Mouse (Mus musculus) kidney, adult 2 months (tissue): Measurements from ENCODE around the gene Zfp941. TPM values are rescaled to one million over a fixed set of nuclear protein-coding genes. Genes with fewer than 3 reads are reported as not detected.
A peak's percentile ranks its signal among the peaks of the same experiment; 100 is the strongest.

Experiments
- DNase-seq: peaks from one replicate; pipeline ENCODE4 v3.0.0; 2021
- H3K27ac ChIP-seq: fragments of 200-500 bp; 2 replicates; pipeline ENCODE4 v1.5.1; 2012; ENCODE audit warnings: low read depth, low read length, control low read depth, inconsistent platforms; ENCODE audit not compliant: insufficient read depth
- H3K27me3 ChIP-seq: fragments of 200-500 bp; replicated peaks from 2 replicates; pipeline ENCODE4 v1.6.1; 2012; ENCODE audit warnings: mild to moderate bottlenecking, moderate library complexity, low read length, inconsistent platforms; ENCODE audit not compliant: control insufficient read depth, insufficient read depth
- H3K36me3 ChIP-seq: fragments of 200-500 bp; 2 replicates; pipeline ENCODE4 v1.6.1; 2012; ENCODE audit warnings: mild to moderate bottlenecking, moderate library complexity, low read length, inconsistent platforms; ENCODE audit not compliant: control insufficient read depth, insufficient read depth
- H3K4me1 ChIP-seq: fragments of 200-500 bp; 2 replicates; pipeline ENCODE4 v1.6.1; 2011; ENCODE audit warnings: low read length; ENCODE audit not compliant: control insufficient read depth, insufficient read depth
- H3K4me3 ChIP-seq: fragments of 200-500 bp; 2 replicates; pipeline ENCODE4 v1.5.1; 2011; ENCODE audit warnings: mild to moderate bottlenecking, low read depth, low read length, control low read depth; ENCODE audit not compliant: insufficient read depth
- CTCF ChIP-seq: fragments of 200-500 bp; conservative IDR thresholded peaks from 2 replicates; pipeline ENCODE4 v1.5.1; 2011; ENCODE audit warnings: low read depth, mild to moderate bottlenecking, control low read depth, low read length, moderate library complexity, mixed read lengths; ENCODE audit not compliant: insufficient read depth, insufficient read length
- POLR2A ChIP-seq: fragments of 200-500 bp; IDR thresholded peaks from one replicate; pipeline ENCODE4 v1.6.1; 2011; ENCODE audit warnings: low read depth, low read length, control low read depth
- WGBS: fragments of 180-500 bp; shearing (Covaris S2); methylation state at CpG from one replicate; pipeline ENCODE4 v1.1.7; 2018; 5-methylcytosine and 5-hydroxymethylcytosine counted together
- polyA plus RNA-seq: library from polyadenylated mRNA; depleted of rRNA; stranded (reverse); fragments of >200 nt; gene quantifications from 2 replicates; pipeline ENCODE4 v1.2.3, GENCODE M21; 2012; rRNA removed

The Zfp941 gene
- 0.33 and 1.0 TPM in 2 replicates for polyA plus RNA-seq

GRCm38 (mm10) chr7:140821653-140822329, at the start of gene Zfp941:
TSS of gene Zfp941 (minus strand) at chr7:140822178.
- DNase-seq = peak; percentile 70
- no peak for TF ChIP-seq CTCF
- TF ChIP-seq POLR2A = no peak
- Histone ChIP-seq H3K4me3 (peak within 1 kb of the TSS; percentile 67), H3K27ac (no peak within 1 kb of the TSS), H3K27me3 (no peaks in the 10 kb centered on the region), H3K36me3 (no peaks in the 10 kb centered on the region), H3K4me1 (peaks cover 3% of the 10 kb centered on the region; the same call in 1 of the 2 replicates)
- 3% methylated on average over 21 of the region's 21 CpGs for WGBS

DNA sequence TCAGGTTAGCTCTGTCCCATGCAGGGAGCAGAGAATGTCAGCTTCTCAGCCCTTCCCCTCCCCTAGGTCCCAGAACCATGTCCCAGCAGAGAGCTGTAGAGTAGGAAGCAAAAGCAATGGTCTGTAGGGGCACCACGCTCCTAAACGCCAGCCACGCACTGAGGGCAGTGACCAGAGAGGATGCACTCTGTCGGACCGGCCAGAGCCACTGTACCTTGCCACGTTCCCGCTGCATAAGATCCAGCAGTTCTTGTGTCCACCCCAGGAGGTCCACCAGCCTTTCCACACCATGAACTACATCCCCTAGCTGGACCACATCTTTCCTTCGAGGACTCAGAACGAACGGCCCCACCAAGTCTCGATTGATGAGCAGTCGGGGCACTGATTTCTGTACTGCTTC, 42.8 kb upstream of the Zfp941 start:
- peaks cover 2% of the 10 kb centered on the region; the same call in 1 of the 2 replicates for H3K36me3 ChIP-seq
- H3K4me3 ChIP-seq = no peak overlapping the region
- H3K27me3 ChIP-seq = no peaks in the 10 kb centered on the region
- no peak overlapping the region for H3K27ac ChIP-seq
- no peaks in the 10 kb centered on the region for H3K4me1 ChIP-seq
- no peak for TF ChIP-seq POLR2A
- TF ChIP-seq CTCF = no peak
- 86% methylated on average over 12 of the region's 12 CpGs for WGBS
- no peak for DNase-seq

GRCm38 (mm10) chr7:140860728-140861127, 38.8 kb upstream of the Zfp941 start:
- Histone ChIP-seq H3K27ac (no peak overlapping the region), H3K27me3 (no peaks in the 10 kb centered on the region), H3K4me1 (peaks cover 6% of the 10 kb centered on the region; the same call in 1 of the 2 replicates), H3K4me3 (no peak overlapping the region), H3K36me3 (peaks cover 2% of the 10 kb centered on the region; the same call in 1 of the 2 replicates)
- DNase-seq = no peak
- WGBS = 86% methylated on average over 5 of the region's 5 CpGs
- no peak for TF ChIP-seq POLR2A
- TF ChIP-seq CTCF = no peak

GRCm38 (mm10) chr7:140859997-140860396, 38.0 kb upstream of the Zfp941 start:
- WGBS = 66% methylated on average over 6 of the region's 6 CpGs
- TF ChIP-seq POLR2A = no peak
- TF ChIP-seq CTCF = no peak
- Histone ChIP-seq H3K27ac (no peak overlapping the region), H3K4me1 (peaks cover 8% of the 10 kb centered on the region; the same call in 1 of the 2 replicates), H3K27me3 (no peaks in the 10 kb centered on the region), H3K4me3 (no peak overlapping the region), H3K36me3 (no peaks in the 10 kb centered on the region; the same call in 1 of the 2 replicates)
- no peak for DNase-seq

DNA sequence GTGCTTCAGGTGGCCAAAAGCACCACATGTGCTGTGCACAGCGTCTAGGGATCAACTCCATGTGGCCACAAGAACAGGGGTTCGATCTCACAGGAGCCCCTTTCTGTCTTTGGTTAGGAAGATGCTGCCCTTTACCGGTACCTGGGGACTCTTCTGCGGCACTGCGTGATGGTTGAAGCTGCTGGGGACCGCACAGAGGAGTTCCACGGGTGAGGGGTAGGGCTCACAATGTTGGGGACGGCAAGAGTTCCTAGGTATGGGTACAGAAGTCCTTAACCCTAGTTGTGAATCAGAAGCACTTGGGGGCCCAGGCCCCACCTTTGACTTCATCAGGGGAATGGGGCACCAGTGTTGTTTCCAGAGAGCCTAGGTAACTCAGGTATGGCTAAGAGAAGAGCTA, 36.8 kb upstream of the Zfp941 start:
- 95% methylated on average over 8 of the region's 8 CpGs for WGBS
- no peak overlapping the region for H3K4me3 ChIP-seq

DNA sequence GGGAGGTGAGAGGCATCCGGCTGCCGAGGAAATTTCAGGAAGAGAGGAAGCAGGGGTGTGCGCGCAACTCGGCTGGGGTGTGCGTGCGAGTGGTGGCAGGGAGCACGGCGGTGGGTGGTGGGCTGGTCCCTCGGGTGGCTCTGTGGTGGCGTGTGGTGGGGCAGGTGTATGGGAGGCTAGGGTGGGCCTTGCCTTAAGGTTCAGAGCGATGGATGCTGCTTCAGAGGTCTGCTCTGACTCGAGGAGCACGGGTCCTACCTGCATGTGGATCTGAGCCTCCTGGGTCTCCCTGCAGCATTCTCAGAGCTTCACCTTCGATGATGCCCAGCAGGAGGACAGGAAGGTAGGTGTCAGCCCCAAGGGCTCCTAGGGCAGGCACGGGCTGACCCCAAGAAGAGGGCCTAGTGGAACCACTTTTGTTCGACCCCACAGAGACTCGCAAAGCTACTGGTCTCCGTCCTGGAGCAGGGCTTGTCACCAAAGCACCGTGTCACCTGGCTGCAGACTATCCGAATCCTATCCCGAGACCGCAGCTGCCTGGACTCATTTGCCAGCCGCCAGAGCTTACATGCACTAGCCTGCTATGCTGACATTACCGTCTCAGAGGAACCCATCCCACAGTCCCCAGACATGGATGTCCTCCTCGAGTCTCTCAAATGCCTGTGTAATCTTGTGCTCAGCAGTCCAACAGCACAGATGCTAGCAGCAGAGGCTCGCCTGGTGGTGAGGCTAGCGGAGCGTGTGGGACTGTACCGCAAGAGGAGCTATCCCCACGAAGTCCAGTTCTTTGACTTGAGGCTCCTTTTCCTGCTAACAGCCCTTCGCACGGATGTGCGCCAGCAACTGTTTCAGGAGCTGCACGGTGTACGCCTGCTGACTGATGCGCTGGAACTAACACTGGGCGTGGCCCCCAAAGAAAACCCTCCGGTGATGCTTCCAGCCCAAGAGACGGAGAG, 35.9 kb upstream of the Zfp941 start, which contains the start of gene Bet1l:
Bet1l (minus strand) TSS at position 28 of the 956 bp plus-strand sequence.
- peak within 1 kb of the TSS; percentile 89 for H3K4me3 ChIP-seq
- 22% methylated on average over 40 of the region's 40 CpGs for WGBS
- H3K27me3 ChIP-seq = no peaks in the 10 kb centered on the region
- no peak for DNase-seq
- peaks cover 11% of the 10 kb centered on the region; the same call in 1 of the 2 replicates for H3K4me1 ChIP-seq
- H3K27ac ChIP-seq = peak within 1 kb of the TSS; percentile 81
- H3K36me3 ChIP-seq = no peaks in the 10 kb centered on the region; the same call in 1 of the 2 replicates
- no peak for TF ChIP-seq POLR2A
- TF ChIP-seq CTCF = no peak

More for the DNA sequence above, 36.8 kb upstream of the Zfp941 start:
- Histone ChIP-seq H3K27ac (no peak overlapping the region), H3K27me3 (no peaks in the 10 kb centered on the region), H3K4me1 (peaks cover 10% of the 10 kb centered on the region; the same call in 1 of the 2 replicates), H3K36me3 (no peaks in the 10 kb centered on the region; the same call in 1 of the 2 replicates)
- TF ChIP-seq CTCF (no peak), POLR2A (no peak)
- DNase-seq = no peak
